ENCODE assay signal across 31 mouse cellular contexts in genomic region chrX:36591120-36591519, GRCm38 (mm10). TPM values are rescaled to one million over a fixed set of nuclear protein-coding genes. Genes with fewer than 3 reads are reported as not detected.
A peak's percentile ranks its signal among the peaks of the same experiment; 100 is the strongest.
DNase-seq lines count a peak whose midpoint lies in the region; ATAC-seq and TF ChIP-seq lines count a peak whose summit lies in the region.
"Had no signal": no experiment of that assay in that cellular context is flagged by ENCODE, and none has a peak within 500 bp of the region (broad histone marks: within the 10 kb centered on the region; RNA-seq: fewer than 3 reads in every experiment).

No protein-coding gene starts in this region.

- H3K79me2 ChIP-seq in MEL (ENCODE audit: control insufficient read depth, insufficient read depth, low read length, poor library complexity): no peaks in the 10 kb centered on the region

- 12% methylated on average over 1 of the region's 1 CpGs for WGBS in liver, embryonic 15.5 days (ENCODE audit: insufficient replicate concordance)
- whole genome bisulfite sequencing in forebrain, embryonic 16.5 days: 66% methylated on average over 1 of the region's 1 CpGs

- no peaks in the 10 kb centered on the region for H3K27me3 ChIP-seq in liver, embryonic 15.5 days
- no peaks in the 10 kb centered on the region for H3K27me3 ChIP-seq in MEL (ENCODE audit: control insufficient read depth in 1 of 2, insufficient read depth in 2 of 2, low read length in 2 of 2)
- no peaks in the 10 kb centered on the region for H3K27me3 ChIP-seq in forebrain, embryonic 16.5 days (replicated peaks; ENCODE audit: control insufficient read depth, insufficient read depth, low read length)
- H3K27me3 ChIP-seq: CH12.LX; embryonic facial prominence, embryonic 13.5 days; forebrain, embryonic 12.5 days; forebrain, embryonic 15.5 days; heart, embryonic 12.5 days; heart, embryonic 15.5 days; hindbrain, embryonic 13.5 days; intestine, embryonic 15.5 days had no signal

- no peak overlapping the region for H3K27ac ChIP-seq in liver, embryonic 15.5 days (replicated peaks)
- no peak overlapping the region; the same call in 1 of the 2 replicates for H3K27ac ChIP-seq in MEL (ENCODE audit: control insufficient read depth, low read depth, low read length)
- H3K27ac ChIP-seq in brown adipose tissue, adult 24 weeks (replicated peaks; ENCODE audit: low read depth, low read length): peak overlapping the region; percentile 17; the same call in 1 of the 2 replicates
- no peak overlapping the region for H3K27ac ChIP-seq in forebrain, embryonic 16.5 days (ENCODE audit: low read length)
- H3K27ac ChIP-seq: embryonic facial prominence, embryonic 10.5 days; embryonic facial prominence, embryonic 13.5 days; forebrain, embryonic 12.5 days; forebrain, embryonic 15.5 days; heart, embryonic 15.5 days; hindbrain, embryonic 10.5 days; hindbrain, embryonic 13.5 days; intestine, embryonic 15.5 days had no signal

- no peak for TF ChIP-seq RAD21 in MEL (IDR thresholded peaks at IDR 0.05; ENCODE audit: low read depth, low read length)

- H3K4me1 ChIP-seq in liver, embryonic 15.5 days (replicated peaks): no peaks in the 10 kb centered on the region
- H3K4me1 ChIP-seq in MEL (ENCODE audit: control insufficient read depth in 1 of 2, insufficient read depth in 2 of 2, low read length in 2 of 2): peaks cover 0 to 7% of the 10 kb centered on the region in 2 experiments
- no peaks in the 10 kb centered on the region for H3K4me1 ChIP-seq in brown adipose tissue, adult 24 weeks (ENCODE audit: control insufficient read depth, insufficient read depth, insufficient read length, low read length)
- H3K4me1 ChIP-seq in forebrain, embryonic 16.5 days (replicated peaks; ENCODE audit: control insufficient read depth, insufficient read depth, low read length): no peaks in the 10 kb centered on the region
- H3K4me1 ChIP-seq: forebrain, embryonic 15.5 days; heart, embryonic 12.5 days; heart, embryonic 15.5 days; intestine, embryonic 15.5 days had no signal

- no peak overlapping the region for H3K4me3 ChIP-seq in liver, embryonic 15.5 days (replicated peaks)
- no peak overlapping the region for H3K4me3 ChIP-seq in MEL (ENCODE audit: control insufficient read depth in 1 of 2, insufficient read depth in 1 of 2, low read depth in 2 of 2, low read length in 2 of 2)
- H3K4me3 ChIP-seq in brown adipose tissue, adult 24 weeks (ENCODE audit: insufficient read depth, low read depth, low read length): no peak overlapping the region
- H3K4me3 ChIP-seq in forebrain, embryonic 16.5 days (replicated peaks; ENCODE audit: low read length): no peak overlapping the region
- H3K4me3 ChIP-seq: embryonic facial prominence, embryonic 10.5 days; embryonic facial prominence, embryonic 13.5 days; erythroblast, embryonic 14.5 days; forebrain, embryonic 12.5 days; forebrain, embryonic 15.5 days; heart, embryonic 12.5 days; heart, embryonic 15.5 days; hindbrain, embryonic 10.5 days; hindbrain, embryonic 13.5 days; intestine, embryonic 15.5 days had no signal

- 0 out of 2 replicates have a peak, but pooled peaks have one; percentile 52 for ATAC-seq in liver, embryonic 15.5 days (ENCODE audit: insufficient read depth)
- no peak for ATAC-seq in forebrain, embryonic 16.5 days
- ATAC-seq: forebrain, embryonic 15.5 days; hindbrain, embryonic 16.5 days; intestine, embryonic 15.5 days had no signal

- H3K36me3 ChIP-seq in liver, embryonic 15.5 days (replicated peaks): no peaks in the 10 kb centered on the region
- H3K36me3 ChIP-seq in MEL (ENCODE audit: control insufficient read depth in 1 of 2, insufficient read depth in 2 of 2, low read length in 2 of 2): peaks cover 0 to 8% of the 10 kb centered on the region in 2 experiments; a peak in 2 of 4 replicates
- no peaks in the 10 kb centered on the region for H3K36me3 ChIP-seq in forebrain, embryonic 16.5 days (ENCODE audit: control insufficient read depth, insufficient read depth)
- H3K36me3 ChIP-seq: embryonic facial prominence, embryonic 10.5 days; embryonic facial prominence, embryonic 13.5 days; forebrain, embryonic 12.5 days; forebrain, embryonic 15.5 days; G1E; heart, embryonic 12.5 days; heart, embryonic 15.5 days; hindbrain, embryonic 10.5 days; hindbrain, embryonic 13.5 days; intestine, embryonic 15.5 days had no signal

- no peak overlapping the region; the same call in 1 of the 2 replicates for H3K4me2 ChIP-seq in liver, embryonic 15.5 days
- no peak overlapping the region for H3K4me2 ChIP-seq in forebrain, embryonic 16.5 days (ENCODE audit: low read length)
- H3K4me2 ChIP-seq: embryonic facial prominence, embryonic 13.5 days; forebrain, embryonic 12.5 days; forebrain, embryonic 15.5 days; heart, embryonic 12.5 days; heart, embryonic 15.5 days; hindbrain, embryonic 13.5 days; intestine, embryonic 15.5 days had no signal

- no peak for TF ChIP-seq POLR2A in MEL (IDR thresholded peaks at IDR 0.05; ENCODE audit: control insufficient read depth in 1 of 2, insufficient read depth in 1 of 2, low read depth in 1 of 2, low read length in 2 of 2, poor library complexity in 1 of 2)

- H3K9me3 ChIP-seq in liver, embryonic 15.5 days (replicated peaks): no peaks in the 10 kb centered on the region
- H3K9me3 ChIP-seq in MEL (replicated peaks; ENCODE audit: insufficient read depth, low read length): no peaks in the 10 kb centered on the region
- H3K9me3 ChIP-seq in forebrain, embryonic 16.5 days (ENCODE audit: control insufficient read depth, low read length): no peaks in the 10 kb centered on the region
- H3K9me3 ChIP-seq: embryonic facial prominence, embryonic 10.5 days; embryonic facial prominence, embryonic 13.5 days; forebrain, embryonic 12.5 days; forebrain, embryonic 15.5 days; G1E; heart, embryonic 12.5 days; heart, embryonic 15.5 days; hindbrain, embryonic 10.5 days; hindbrain, embryonic 13.5 days; intestine, embryonic 15.5 days had no signal

- H3K9ac ChIP-seq in liver, embryonic 15.5 days: no peak overlapping the region
- no peak overlapping the region for H3K9ac ChIP-seq in MEL (ENCODE audit: control insufficient read depth, low read depth, low read length, poor library complexity, severe bottlenecking)
- no peak overlapping the region for H3K9ac ChIP-seq in forebrain, embryonic 16.5 days (replicated peaks; ENCODE audit: low read depth, low read length)
- H3K9ac ChIP-seq: embryonic facial prominence, embryonic 13.5 days; forebrain, embryonic 12.5 days; forebrain, embryonic 15.5 days; heart, embryonic 12.5 days; heart, embryonic 15.5 days; hindbrain, embryonic 13.5 days; intestine, embryonic 15.5 days had no signal

- no peak for TF ChIP-seq CTCF in MEL (IDR thresholded peaks at IDR 0.05 in 2 of 3, conservative IDR thresholded peaks at IDR 0.05 in 1 of 3; ENCODE audit: control insufficient read depth in 1 of 3, insufficient read depth in 1 of 3, low read depth in 2 of 3, low read length in 3 of 3, poor library complexity in 1 of 3, severe bottlenecking in 1 of 3)

- TF ChIP-seq EP300 in MEL (IDR thresholded peaks at IDR 0.05; ENCODE audit: low read depth in 1 of 2, low read length in 2 of 2): no peak

- DNase-seq in liver: no peak
- peak; percentile 25 for DNase-seq in MEL (ENCODE audit: low read depth, low spot score)
- no peak for DNase-seq in frontal cortex, postnatal 36 days (ENCODE audit: low spot score in 2 of 2)
- DNase-seq: adrenal gland, postnatal 10 days; adrenal gland, postnatal 36 days; B cell, adult 2 months; cerebellum, adult 11 months; cerebellum, adult 2 months; cerebellum, adult 9-11 months; cerebellum, postnatal 25 days; embryo, embryonic 11 days; gastrocnemius, postnatal 25 days; heart, adult 18-20 months; heart, postnatal 10 days; heart, postnatal 36 days had no signal

TF ChIP-seq in MEL, 35 proteins besides CTCF, POLR2A, EP300 and RAD21:
- TF ChIP-seq GATA1 (IDR thresholded peaks at IDR 0.05; ENCODE audit: low read depth, low read length) (no peak), MEF2A (IDR thresholded peaks at IDR 0.05; ENCODE audit: extremely low read depth, insufficient replicate concordance, low read depth, low read length, poor library complexity, severe bottlenecking) (no peak), MYC (IDR thresholded peaks at IDR 0.05; ENCODE audit: low read depth, low read length) (no peak), ZNF384 (IDR thresholded peaks at IDR 0.05; ENCODE audit: low read depth, low read length) (no peak), ZMIZ1 (IDR thresholded peaks at IDR 0.05; ENCODE audit: low read depth, low read length) (no peak), POLR2AphosphoS2 (IDR thresholded peaks at IDR 0.05; ENCODE audit: low read length) (no peak), TBP (IDR thresholded peaks at IDR 0.05; ENCODE audit: low read depth, low read length) (no peak), SMC3 (IDR thresholded peaks at IDR 0.05; ENCODE audit: low read depth, low read length) (no peak), E2F4 (IDR thresholded peaks at IDR 0.05; ENCODE audit: borderline replicate concordance, low read depth, low read length) (no peak), NRF1 (IDR thresholded peaks at IDR 0.05; ENCODE audit: insufficient read depth, low read depth, low read length, poor library complexity, severe bottlenecking) (no peak), RCOR1 (IDR thresholded peaks at IDR 0.05; ENCODE audit: low read depth, low read length) (no peak), NELFE (IDR thresholded peaks at IDR 0.05; ENCODE audit: low read depth, low read length) (no peak), HCFC1 (IDR thresholded peaks at IDR 0.05; ENCODE audit: low read depth, low read length) (no peak)

RNA-seq across cellular contexts. Expression of gene Pgrmc1, which starts 6.9 kb away (rescaled TPM):
- 132 and 142 TPM in 2 replicates for polyA plus RNA-seq in liver, embryonic 15.5 days (2015; fragmentation: Nextera tagmentation; extraction: Ambion mirVana)
- total RNA-seq in MEL (2012; rRNA removed): 92.7 and 97.1 TPM in 2 replicates
- polyA plus RNA-seq in MEL (2012; ENCODE audit: insufficient read depth in 1 of 2, insufficient read length in 2 of 2, low read depth in 1 of 2, low replicate concordance in 2 of 2, missing spikeins in 1 of 2): 10 to 100 TPM; 78.9 to 88.3 TPM
- polyA plus RNA-seq in brown adipose tissue, adult 24 weeks (2012; ENCODE audit: insufficient read depth, insufficient read length, missing spikeins): 105 and 109 TPM in 2 replicates
- polyA plus RNA-seq in forebrain, embryonic 16.5 days (2015; fragmentation: Nextera tagmentation; extraction: Ambion mirVana): 549 and 562 TPM in 2 replicates

RNA-seq across cellular contexts. Expression of gene Akap17b, which starts 54.1 kb away (rescaled TPM):
- polyA plus RNA-seq in liver, embryonic 15.5 days (2015; fragmentation: Nextera tagmentation; extraction: Ambion mirVana): 0.48 and 0.59 TPM in 2 replicates
- 1.3 TPM in 2 replicates for total RNA-seq in MEL (2012; rRNA removed)
- 1 to 10 TPM in 1 of 2 experiments, not detected in 1; 1.6 TPM for polyA plus RNA-seq in MEL (2012; ENCODE audit: insufficient read depth in 1 of 2, insufficient read length in 2 of 2, low read depth in 1 of 2, low replicate concordance in 2 of 2, missing spikeins in 1 of 2)
- 0.63 and 0.79 TPM in 2 replicates for polyA plus RNA-seq in brown adipose tissue, adult 24 weeks (2012; ENCODE audit: insufficient read depth, insufficient read length, missing spikeins)
- 3.8 TPM in 2 replicates for polyA plus RNA-seq in forebrain, embryonic 16.5 days (2015; fragmentation: Nextera tagmentation; extraction: Ambion mirVana)
- polyA plus RNA-seq: erythroblast, embryonic 14.5 days had no signal
